Mouse (Mus musculus): ENCODE results near the gene Krt33a. TPM values are rescaled to one million over a fixed set of nuclear protein-coding genes. Genes with fewer than 3 reads are reported as not detected.

Gene Krt33a
- polyA plus RNA-seq, 1 experiment = 0.02 TPM

DNA sequence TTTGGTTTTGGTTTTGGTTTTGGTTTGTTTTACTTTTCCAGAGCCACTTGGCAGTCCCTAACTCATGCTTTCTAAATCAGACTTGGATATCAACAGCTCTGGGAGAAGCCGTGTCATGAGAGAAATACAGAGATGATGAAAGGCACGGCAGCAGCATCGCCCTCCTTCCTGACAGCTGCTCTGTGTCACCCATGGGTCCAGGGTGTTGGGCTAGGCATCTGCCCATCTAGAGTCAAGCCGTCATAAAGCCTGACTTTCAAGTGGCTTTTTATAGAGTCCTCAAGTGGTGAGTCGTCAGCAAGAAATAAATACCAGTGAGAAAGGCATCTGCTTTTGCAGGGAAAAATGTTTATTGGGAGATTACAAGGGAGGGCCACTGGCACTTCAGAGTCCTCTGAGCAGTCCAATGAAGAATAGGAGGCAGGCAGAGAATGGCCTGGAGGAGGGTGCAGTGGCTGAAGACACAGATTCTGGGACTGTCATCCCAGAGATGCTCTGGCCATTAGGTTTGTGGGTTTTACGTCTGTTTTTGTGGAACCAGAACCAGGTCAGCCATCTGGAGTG is 30.4 kb upstream of the Krt33a start:
- Histone ChIP-seq H3K4me3 (ENCODE audit: insufficient read depth, poor library complexity, severe bottlenecking) (no peak overlapping the region), H3ac (ENCODE audit: control insufficient read depth, insufficient read length, low read depth) (no peak overlapping the region), H3K79me2 (ENCODE audit: control insufficient read depth, insufficient read depth) (no peaks in the 10 kb centered on the region), H3K27me3 (ENCODE audit: control insufficient read depth, insufficient read depth, insufficient read length) (no peaks in the 10 kb centered on the region), H3K36me3 (ENCODE audit: control insufficient read depth, insufficient read depth) (no peaks in the 10 kb centered on the region), H3K79me3 (ENCODE audit: low read depth) (no peaks in the 10 kb centered on the region)
- peak; percentile 60 for TF ChIP-seq MYOD1 (IDR thresholded peaks at IDR 0.05; ENCODE audit: control insufficient read depth, insufficient read length, low read depth)
- no peak for TF ChIP-seq USF1 (IDR thresholded peaks at IDR 0.05; ENCODE audit: low read depth)

DNA sequence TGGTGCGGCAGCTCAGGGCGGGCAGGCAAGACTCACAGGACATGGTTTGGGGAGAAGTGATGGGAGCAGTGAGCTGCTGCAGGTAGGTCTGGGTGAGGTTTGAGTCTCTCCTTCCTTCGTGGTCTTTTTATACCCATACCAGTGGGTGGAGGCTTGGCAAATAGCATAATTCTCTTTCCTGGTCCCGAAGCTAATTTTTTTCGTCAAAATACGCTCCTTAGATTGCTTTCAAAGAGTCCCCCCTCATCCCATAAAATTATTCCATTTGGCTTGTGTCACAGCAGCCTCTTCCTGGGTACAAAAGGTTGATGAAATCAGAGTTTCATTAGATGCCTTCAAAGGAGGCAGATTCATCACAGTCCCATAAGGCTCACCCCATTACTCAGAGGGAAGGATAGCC is 25.4 kb upstream of the Krt33a start, which contains the start of gene Krt34:
TSS of gene Krt34 (minus strand) at position 101 of the 400 bp plus-strand sequence.
- Histone ChIP-seq H3ac (ENCODE audit: control insufficient read depth, insufficient read length, low read depth) (no peak within 1 kb of the TSS), H3K4me3 (ENCODE audit: insufficient read depth, poor library complexity, severe bottlenecking) (no peak within 1 kb of the TSS), H3K36me3 (ENCODE audit: control insufficient read depth, insufficient read depth) (no peaks in the 10 kb centered on the region), H3K27me3 (ENCODE audit: control insufficient read depth, insufficient read depth, insufficient read length) (peaks cover 15% of the 10 kb centered on the region), H3K79me2 (ENCODE audit: control insufficient read depth, insufficient read depth) (no peaks in the 10 kb centered on the region), H3K79me3 (ENCODE audit: low read depth) (no peaks in the 10 kb centered on the region)
- TF ChIP-seq FOSL1 (IDR thresholded peaks at IDR 0.05; ENCODE audit: insufficient read depth, low read length, poor library complexity, severe bottlenecking) (no peak), MYOD1 (IDR thresholded peaks at IDR 0.05; ENCODE audit: control insufficient read depth, insufficient read length, low read depth) (no peak), MAX (IDR thresholded peaks at IDR 0.05) (no peak), CEBPB (IDR thresholded peaks at IDR 0.05; ENCODE audit: low read depth) (no peak), USF1 (IDR thresholded peaks at IDR 0.05; ENCODE audit: low read depth) (no peak), MYOG (IDR thresholded peaks at IDR 0.05; ENCODE audit: control insufficient read depth, extremely low read depth, insufficient read length) (no peak), CTCF (IDR thresholded peaks at IDR 0.05; ENCODE audit: control insufficient read depth, insufficient read depth, insufficient read length) (no peak)

DNA sequence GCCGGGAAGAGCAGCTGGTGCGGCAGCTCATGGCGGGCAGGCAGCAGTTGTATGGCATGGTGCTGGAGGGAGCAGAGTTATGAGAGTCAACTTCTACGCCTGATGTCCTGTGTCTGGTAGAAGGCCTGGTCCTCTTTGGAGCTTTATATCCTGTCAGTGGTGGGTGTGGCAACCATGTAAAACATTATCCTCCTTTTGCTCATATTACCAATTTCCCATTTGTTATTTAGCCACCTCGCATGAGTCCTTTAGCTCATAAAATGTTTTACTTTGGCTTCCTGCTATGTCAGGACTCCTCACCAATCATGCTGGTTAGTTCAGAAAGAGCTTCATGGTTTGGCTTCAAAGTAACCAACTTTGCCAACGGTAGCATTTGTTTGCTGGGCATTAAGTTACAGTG is 13.8 kb upstream of the Krt33a start, which contains the start of gene Krt33b:
TSS of gene Krt33b (minus strand) at position 101 of the 400 bp plus-strand sequence.
- no peaks in the 10 kb centered on the region for H3K79me2 ChIP-seq (ENCODE audit: control insufficient read depth, insufficient read depth)
- no peak within 1 kb of the TSS for H3ac ChIP-seq (ENCODE audit: control insufficient read depth, insufficient read length, low read depth)
- no peaks in the 10 kb centered on the region for H3K36me3 ChIP-seq (ENCODE audit: control insufficient read depth, insufficient read depth)
- peaks cover 13% of the 10 kb centered on the region for H3K27me3 ChIP-seq (ENCODE audit: control insufficient read depth, insufficient read depth, insufficient read length)
- no peak for TF ChIP-seq CEBPB (IDR thresholded peaks at IDR 0.05; ENCODE audit: low read depth)
- TF ChIP-seq MYOG (IDR thresholded peaks at IDR 0.05; ENCODE audit: control insufficient read depth, extremely low read depth, insufficient read length) = no peak
- no peak for TF ChIP-seq FOSL1 (IDR thresholded peaks at IDR 0.05; ENCODE audit: insufficient read depth, low read length, poor library complexity, severe bottlenecking)
- no peak for TF ChIP-seq MYOD1 (IDR thresholded peaks at IDR 0.05; ENCODE audit: control insufficient read depth, insufficient read length, low read depth)
- TF ChIP-seq MAX (IDR thresholded peaks at IDR 0.05) = no peak
- TF ChIP-seq USF1 (IDR thresholded peaks at IDR 0.05; ENCODE audit: low read depth) = no peak
- H3K4me3 ChIP-seq (ENCODE audit: insufficient read depth, poor library complexity, severe bottlenecking) = no peak within 1 kb of the TSS
- H3K79me3 ChIP-seq (ENCODE audit: low read depth) = no peaks in the 10 kb centered on the region

DNA sequence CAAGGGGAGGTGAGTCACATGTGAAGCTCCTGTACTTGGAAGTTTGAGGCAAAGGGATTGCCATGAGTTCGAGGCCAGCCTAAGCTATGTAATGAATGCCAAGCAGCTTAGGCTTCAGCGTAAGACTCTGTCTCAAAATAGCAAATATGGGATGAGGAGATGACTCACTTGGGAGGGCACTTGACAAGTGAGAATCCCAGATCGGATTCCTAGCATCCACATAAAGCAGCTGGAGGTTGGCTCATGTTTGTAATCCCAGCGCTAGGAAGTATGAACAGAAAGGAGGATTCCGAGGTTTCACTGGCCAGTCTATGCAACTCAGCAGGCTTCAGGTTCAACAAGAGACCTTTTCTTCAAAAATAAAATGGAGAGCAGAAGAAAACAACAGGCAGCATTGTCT is 5.4 kb upstream of the Krt33a start:
- no peaks in the 10 kb centered on the region for H3K79me2 ChIP-seq (ENCODE audit: control insufficient read depth, insufficient read depth)
- TF ChIP-seq USF1 (IDR thresholded peaks at IDR 0.05; ENCODE audit: low read depth) = no peak
- no peak for TF ChIP-seq MYOD1 (IDR thresholded peaks at IDR 0.05; ENCODE audit: control insufficient read depth, insufficient read length, low read depth)
- no peak for TF ChIP-seq MYOG (IDR thresholded peaks at IDR 0.05; ENCODE audit: control insufficient read depth, extremely low read depth, insufficient read length)
- TF ChIP-seq CEBPB (IDR thresholded peaks at IDR 0.05; ENCODE audit: low read depth) = no peak
- no peak for TF ChIP-seq CTCF (IDR thresholded peaks at IDR 0.05; ENCODE audit: control insufficient read depth, insufficient read depth, insufficient read length)
- TF ChIP-seq MAX (IDR thresholded peaks at IDR 0.05) = no peak
- no peak for TF ChIP-seq FOSL1 (IDR thresholded peaks at IDR 0.05; ENCODE audit: insufficient read depth, low read length, poor library complexity, severe bottlenecking)
- no peaks in the 10 kb centered on the region for H3K79me3 ChIP-seq (ENCODE audit: low read depth)
- H3K27me3 ChIP-seq (ENCODE audit: control insufficient read depth, insufficient read depth, insufficient read length) = no peaks in the 10 kb centered on the region
- H3K4me3 ChIP-seq (ENCODE audit: insufficient read depth, poor library complexity, severe bottlenecking) = no peak overlapping the region
- H3K36me3 ChIP-seq (ENCODE audit: control insufficient read depth, insufficient read depth) = no peaks in the 10 kb centered on the region
- H3ac ChIP-seq (ENCODE audit: control insufficient read depth, insufficient read length, low read depth) = no peak overlapping the region

DNA sequence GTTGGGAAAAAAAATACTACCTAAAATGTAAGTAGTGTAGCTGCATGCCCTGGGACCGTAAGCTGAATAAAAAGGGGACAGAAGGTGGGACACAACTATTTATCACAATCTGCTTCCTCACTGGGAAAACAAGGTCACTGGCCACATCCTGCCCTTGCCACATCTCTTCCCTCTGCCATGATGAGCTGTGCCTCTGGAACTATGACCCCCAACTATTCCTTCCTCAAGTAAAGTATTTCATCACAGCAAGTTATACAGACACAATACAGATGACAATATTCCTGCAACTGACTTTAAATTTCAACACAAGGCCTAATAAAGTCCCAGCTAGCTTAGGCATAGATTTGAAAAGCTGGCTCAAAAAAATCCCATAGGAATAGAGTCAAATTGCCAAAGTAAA is 3.5 kb upstream of the Krt33a start:
- H3K79me3 ChIP-seq (ENCODE audit: low read depth) = no peaks in the 10 kb centered on the region
- no peak overlapping the region for H3K4me3 ChIP-seq (ENCODE audit: insufficient read depth, poor library complexity, severe bottlenecking)
- no peak for TF ChIP-seq USF1 (IDR thresholded peaks at IDR 0.05; ENCODE audit: low read depth)
- no peak for TF ChIP-seq CEBPB (IDR thresholded peaks at IDR 0.05; ENCODE audit: low read depth)
- no peak for TF ChIP-seq MYOG (IDR thresholded peaks at IDR 0.05; ENCODE audit: control insufficient read depth, extremely low read depth, insufficient read length)
- TF ChIP-seq MAX (IDR thresholded peaks at IDR 0.05) = no peak
- TF ChIP-seq CTCF (IDR thresholded peaks at IDR 0.05; ENCODE audit: control insufficient read depth, insufficient read depth, insufficient read length) = no peak
- no peak for TF ChIP-seq MYOD1 (IDR thresholded peaks at IDR 0.05; ENCODE audit: control insufficient read depth, insufficient read length, low read depth)
- TF ChIP-seq FOSL1 (IDR thresholded peaks at IDR 0.05; ENCODE audit: insufficient read depth, low read length, poor library complexity, severe bottlenecking) = no peak
- no peaks in the 10 kb centered on the region for H3K27me3 ChIP-seq (ENCODE audit: control insufficient read depth, insufficient read depth, insufficient read length)
- H3ac ChIP-seq (ENCODE audit: control insufficient read depth, insufficient read length, low read depth) = no peak overlapping the region
- no peaks in the 10 kb centered on the region for H3K36me3 ChIP-seq (ENCODE audit: control insufficient read depth, insufficient read depth)
- no peaks in the 10 kb centered on the region for H3K79me2 ChIP-seq (ENCODE audit: control insufficient read depth, insufficient read depth)

DNA sequence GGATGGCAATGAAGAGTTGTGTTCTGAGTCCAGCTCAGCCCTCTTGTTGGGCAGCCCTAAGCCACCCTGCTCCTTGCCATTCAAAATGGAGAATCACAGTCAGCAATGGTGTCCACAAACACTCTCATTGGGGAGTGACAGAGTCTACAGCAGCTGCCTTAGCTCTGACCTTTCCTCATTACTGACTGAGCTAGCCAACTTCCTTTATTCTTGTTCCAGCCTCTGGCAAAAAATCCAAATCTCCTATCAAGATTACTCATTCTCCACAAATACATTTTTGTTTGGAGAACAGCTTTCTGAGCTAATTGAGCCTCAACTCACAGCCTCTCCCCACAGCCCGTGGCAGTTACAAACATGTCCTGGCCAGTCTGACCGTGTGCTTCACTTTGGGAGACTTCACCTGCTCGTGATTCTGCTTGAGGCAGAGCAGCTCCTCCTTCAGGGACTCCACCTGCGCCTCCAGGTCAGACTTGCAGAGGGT is 2.3 kb downstream of the Krt33a start:
- Histone ChIP-seq H3ac (ENCODE audit: control insufficient read depth, insufficient read length, low read depth) (no peak overlapping the region), H3K27me3 (ENCODE audit: control insufficient read depth, insufficient read depth, insufficient read length) (no peaks in the 10 kb centered on the region), H3K79me3 (ENCODE audit: low read depth) (no peaks in the 10 kb centered on the region), H3K4me3 (ENCODE audit: insufficient read depth, poor library complexity, severe bottlenecking) (no peak overlapping the region), H3K79me2 (ENCODE audit: control insufficient read depth, insufficient read depth) (no peaks in the 10 kb centered on the region), H3K36me3 (ENCODE audit: control insufficient read depth, insufficient read depth) (no peaks in the 10 kb centered on the region)
- TF ChIP-seq FOSL1 (IDR thresholded peaks at IDR 0.05; ENCODE audit: insufficient read depth, low read length, poor library complexity, severe bottlenecking) = no peak
- TF ChIP-seq MYOD1 (IDR thresholded peaks at IDR 0.05; ENCODE audit: control insufficient read depth, insufficient read length, low read depth) = no peak
- TF ChIP-seq CTCF (IDR thresholded peaks at IDR 0.05; ENCODE audit: control insufficient read depth, insufficient read depth, insufficient read length) = no peak
- no peak for TF ChIP-seq MYOG (IDR thresholded peaks at IDR 0.05; ENCODE audit: control insufficient read depth, extremely low read depth, insufficient read length)
- no peak for TF ChIP-seq USF1 (IDR thresholded peaks at IDR 0.05; ENCODE audit: low read depth)
- TF ChIP-seq CEBPB (IDR thresholded peaks at IDR 0.05; ENCODE audit: low read depth) = no peak
